Mouse (Mus musculus): ENCODE results near the gene Paxip1. TPM values are rescaled to one million over a fixed set of nuclear protein-coding genes. Genes with fewer than 3 reads are reported as not detected.

Paxip1 gene
- polyA plus RNA-seq, 1 experiment: 34.8 TPM

DNA sequence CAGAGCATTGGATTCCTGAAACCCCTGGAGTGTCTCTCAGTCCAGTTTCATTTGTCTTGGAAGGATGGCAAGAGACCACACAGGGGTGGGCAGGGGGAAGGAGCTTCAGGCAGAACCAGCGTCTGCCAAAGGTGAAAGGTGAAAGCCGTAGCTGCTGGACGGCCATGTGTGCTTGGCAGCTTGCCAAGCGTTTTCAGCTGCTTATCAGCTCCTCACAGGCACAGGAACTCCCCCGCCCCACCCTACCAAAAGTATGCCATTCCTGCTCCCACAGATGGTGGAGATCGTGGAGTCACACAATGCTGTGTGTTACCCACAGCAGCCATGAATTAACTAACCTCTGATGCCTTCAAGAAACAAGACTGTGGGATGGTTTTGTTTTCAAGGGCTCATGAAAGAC, 83.3 kb downstream of the Paxip1 start:
- H3K27ac ChIP-seq (ENCODE audit: control insufficient read depth, insufficient read depth, low read depth, low read length): no peak overlapping the region
- TF ChIP-seq CTCF (IDR thresholded peaks at IDR 0.05; ENCODE audit: control insufficient read depth, insufficient read depth, insufficient replicate concordance, low read depth, low read length): no peak
- no peak for TF ChIP-seq POLR2A (IDR thresholded peaks at IDR 0.05; ENCODE audit: control insufficient read depth, low read depth, low read length)
- no peak overlapping the region for H3K4me3 ChIP-seq (ENCODE audit: control insufficient read depth, low read depth, low read length)
- H3K27me3 ChIP-seq (ENCODE audit: control insufficient read depth, insufficient read depth, low read length): no peaks in the 10 kb centered on the region
- H3K36me3 ChIP-seq (ENCODE audit: control insufficient read depth, insufficient read depth, low read length): no peaks in the 10 kb centered on the region
- H3K4me1 ChIP-seq (ENCODE audit: control insufficient read depth, insufficient read depth, low read length): no peaks in the 10 kb centered on the region

DNA sequence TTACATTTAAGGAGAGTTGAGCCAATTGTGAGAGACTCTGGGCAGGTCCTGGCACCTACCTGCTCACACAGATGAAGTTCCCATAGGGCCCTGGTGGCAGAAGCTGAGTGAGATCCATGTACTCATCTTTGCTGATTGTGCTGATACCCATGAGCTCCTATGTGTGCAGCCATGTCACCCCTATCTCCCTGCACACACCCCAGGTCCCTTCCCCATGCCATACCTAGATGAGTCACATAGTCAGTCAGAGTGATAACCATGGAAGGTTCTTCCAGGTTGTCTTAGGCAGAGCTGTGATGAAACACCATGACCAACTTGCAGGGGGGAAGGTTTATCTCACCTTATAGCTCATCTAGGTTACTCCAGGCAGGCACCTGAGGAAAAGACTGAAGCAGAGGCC, 84.2 kb downstream of the Paxip1 start:
- Histone ChIP-seq H3K4me1 (ENCODE audit: control insufficient read depth, insufficient read depth, low read length) (no peaks in the 10 kb centered on the region), H3K36me3 (ENCODE audit: control insufficient read depth, insufficient read depth, low read length) (no peaks in the 10 kb centered on the region), H3K4me3 (ENCODE audit: control insufficient read depth, low read depth, low read length) (no peak overlapping the region), H3K27ac (ENCODE audit: control insufficient read depth, insufficient read depth, low read depth, low read length) (no peak overlapping the region), H3K27me3 (ENCODE audit: control insufficient read depth, insufficient read depth, low read length) (no peaks in the 10 kb centered on the region)
- no peak for TF ChIP-seq CTCF (IDR thresholded peaks at IDR 0.05; ENCODE audit: control insufficient read depth, insufficient read depth, insufficient replicate concordance, low read depth, low read length)
- no peak for TF ChIP-seq POLR2A (IDR thresholded peaks at IDR 0.05; ENCODE audit: control insufficient read depth, low read depth, low read length)

- TF ChIP-seq CTCF (IDR thresholded peaks at IDR 0.05; ENCODE audit: control insufficient read depth, insufficient read depth, insufficient replicate concordance, low read depth, low read length): no peak
- Histone ChIP-seq H3K27me3 (ENCODE audit: control insufficient read depth, insufficient read depth, low read length) (no peaks in the 10 kb centered on the region), H3K36me3 (ENCODE audit: control insufficient read depth, insufficient read depth, low read length) (no peaks in the 10 kb centered on the region), H3K4me3 (ENCODE audit: control insufficient read depth, low read depth, low read length) (no peak overlapping the region), H3K27ac (ENCODE audit: control insufficient read depth, insufficient read depth, low read depth, low read length) (no peak overlapping the region), H3K4me1 (ENCODE audit: control insufficient read depth, insufficient read depth, low read length) (no peaks in the 10 kb centered on the region)
These were observed 84.9 kb downstream of the Paxip1 start for GRCm38 (mm10) chr5:27706551-27706950.

GRCm38 (mm10) chr5:27705020-27705419, 86.5 kb downstream of the Paxip1 start:
- Histone ChIP-seq H3K4me3 (ENCODE audit: control insufficient read depth, low read depth, low read length) (no peak overlapping the region), H3K4me1 (ENCODE audit: control insufficient read depth, insufficient read depth, low read length) (no peaks in the 10 kb centered on the region), H3K36me3 (ENCODE audit: control insufficient read depth, insufficient read depth, low read length) (no peaks in the 10 kb centered on the region), H3K27me3 (ENCODE audit: control insufficient read depth, insufficient read depth, low read length) (no peaks in the 10 kb centered on the region), H3K27ac (ENCODE audit: control insufficient read depth, insufficient read depth, low read depth, low read length) (no peak overlapping the region)
- no peak for TF ChIP-seq POLR2A (IDR thresholded peaks at IDR 0.05; ENCODE audit: control insufficient read depth, low read depth, low read length)
- no peak for TF ChIP-seq CTCF (IDR thresholded peaks at IDR 0.05; ENCODE audit: control insufficient read depth, insufficient read depth, insufficient replicate concordance, low read depth, low read length)

- TF ChIP-seq POLR2A (IDR thresholded peaks at IDR 0.05; ENCODE audit: control insufficient read depth, low read depth, low read length) (no peak), CTCF (IDR thresholded peaks at IDR 0.05; ENCODE audit: control insufficient read depth, insufficient read depth, insufficient replicate concordance, low read depth, low read length) (no peak)
- Histone ChIP-seq H3K27ac (ENCODE audit: control insufficient read depth, insufficient read depth, low read depth, low read length) (no peak overlapping the region), H3K36me3 (ENCODE audit: control insufficient read depth, insufficient read depth, low read length) (no peaks in the 10 kb centered on the region), H3K4me3 (ENCODE audit: control insufficient read depth, low read depth, low read length) (no peak overlapping the region), H3K4me1 (ENCODE audit: control insufficient read depth, insufficient read depth, low read length) (no peaks in the 10 kb centered on the region; the same call in 1 of the 2 replicates), H3K27me3 (ENCODE audit: control insufficient read depth, insufficient read depth, low read length) (no peaks in the 10 kb centered on the region)
These were observed 89.0 kb downstream of the Paxip1 start for GRCm38 (mm10) chr5:27702482-27702881.

Other genes starting within 250 kb of the Paxip1 start
- gene Htr5a, start 50.5 kb upstream of the Paxip1 start, polyA plus RNA-seq (2012; rRNA removed): not detected in 2 replicates